ENCODE assay signal across 18 mouse cellular contexts in the genomic region with DNA sequence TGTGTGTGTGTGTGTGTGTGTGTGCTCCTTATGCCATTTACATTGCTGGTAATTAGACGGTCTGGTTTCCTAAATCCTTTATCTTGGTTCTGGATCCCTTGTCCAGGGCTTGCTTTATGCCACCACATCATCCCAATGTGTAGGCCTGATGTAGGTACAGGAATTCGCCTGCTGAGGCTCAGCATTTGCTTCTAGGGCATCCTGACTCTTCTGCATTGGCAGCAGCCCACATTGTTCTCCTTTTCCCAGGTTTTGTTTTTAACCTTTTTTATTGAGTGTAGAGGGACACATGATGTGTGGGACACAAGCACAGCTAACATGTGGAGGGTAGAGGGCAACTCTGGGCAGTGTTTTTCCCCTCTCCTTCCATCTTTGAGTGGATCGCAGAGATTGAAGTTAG.
DNase-seq lines count a peak whose midpoint lies in the region; ATAC-seq lines count a peak whose summit lies in the region.
"Had no signal": no experiment of that assay in that cellular context is flagged by ENCODE, and none has a peak within 500 bp of the region (broad histone marks: within the 10 kb centered on the region; RNA-seq: fewer than 3 reads in every experiment).

No protein-coding gene starts in this region.

- peak; percentile 67; the same call in 1 of the 2 replicates for ATAC-seq in frontal cortex, adult (ENCODE audit: low TSS enrichment)
- ATAC-seq: activated CD4-positive, CD25-positive, alpha-beta regulatory T cell, adult 4 months; CD4-positive, CD25-positive, alpha-beta regulatory T cell, adult 4 months; forebrain, embryonic 14.5 days; forebrain, embryonic 16.5 days; Patski had no signal

- DNase-seq in cerebellum, adult 11-12 months: peak; percentile 29
- no peak for DNase-seq in cerebellum, adult 9-11 months
- DNase-seq in cerebellum, adult 9-10 months: peak; percentile 60
- DNase-seq in cerebellum, postnatal 14 days: no peak
- no peak for DNase-seq in frontal cortex, postnatal 36 days (ENCODE audit: low spot score in 2 of 2)
- DNase-seq in brain, adult 2 months (ENCODE audit: low read depth, low spot score): peak; percentile 41
- DNase-seq: adrenal gland, adult 8-10 months; adrenal gland, postnatal 14 days; adrenal gland, postnatal 36 days; B cell, adult 2 months; cerebellum, postnatal 10 days; embryo, embryonic 11 days had no signal

Comparison
In these comparisons a context has a peak if more than half of its experiments do, and no peak if none do; other contexts are left out.
1. DNase-seq: peak in cerebellum, adult 11-12 months (single experiment), cerebellum, adult 9-10 months (single experiment) and brain, adult 2 months (single experiment); none in cerebellum, adult 9-11 months (single experiment), cerebellum, postnatal 14 days (0 of 2) and frontal cortex, postnatal 36 days (0 of 2).